In genomic region chr8:71451777-71452176, GRCm38 (mm10) we compare ENCODE assay signal across 27 mouse cellular contexts. TPM values are rescaled to one million over a fixed set of nuclear protein-coding genes. Genes with fewer than 3 reads are reported as not detected.
DNase-seq lines count a peak whose midpoint lies in the region; ATAC-seq and TF ChIP-seq lines count a peak whose summit lies in the region.
"Had no signal": no experiment of that assay in that cellular context is flagged by ENCODE, and none has a peak within 500 bp of the region (broad histone marks: within the 10 kb centered on the region; RNA-seq: fewer than 3 reads in every experiment).

No protein-coding gene starts in this region.

- TF ChIP-seq POLR2A in CH12.LX (IDR thresholded peaks at IDR 0.05; ENCODE audit: low read depth, low read length): no peak

- peaks cover 2% of the 10 kb centered on the region; the same call in 1 of the 2 replicates for H3K4me1 ChIP-seq in heart, embryonic 10.5 days
- peaks cover under 1% of the 10 kb centered on the region; the same call in 1 of the 2 replicates for H3K4me1 ChIP-seq in liver, embryonic 11.5 days (replicated peaks; ENCODE audit: control insufficient read depth, insufficient read depth, low read length)
- peaks cover 12 to 26% of the 10 kb centered on the region in 2 experiments for H3K4me1 ChIP-seq in CH12.LX (ENCODE audit: control insufficient read depth in 1 of 2, insufficient read depth in 2 of 2)
- H3K4me1 ChIP-seq: hindbrain, embryonic 15.5 days; kidney, embryonic 15.5 days; midbrain, embryonic 12.5 days; neural tube, embryonic 13.5 days had no signal

- no peak overlapping the region for H3K4me2 ChIP-seq in liver, embryonic 11.5 days
- no peak overlapping the region; the same call in 1 of the 2 replicates for H3K4me2 ChIP-seq in CH12.LX (ENCODE audit: insufficient read depth, low read depth, poor library complexity, severe bottlenecking)
- H3K4me2 ChIP-seq: heart, embryonic 11.5 days; hindbrain, embryonic 15.5 days; kidney, embryonic 15.5 days; lung, embryonic 14.5 days; midbrain, embryonic 12.5 days; neural tube, embryonic 13.5 days had no signal

- dilution Hi-C loops in CH12.LX (cut with MboI; ENCODE audit: extremely low pct_ligation_motif_present, extremely low pct_unique_long_range_greater_than_20kb, low sequenced_read_pairs): no loop called here

- in situ Hi-C loops in CH12.LX (cut with MboI; ENCODE audit: low pct_ligation_motif_present, low pct_unique_long_range_greater_than_20kb, low sequenced_read_pairs): no loop called here

- no peaks in the 10 kb centered on the region for H3K9me3 ChIP-seq in heart, embryonic 10.5 days
- no peaks in the 10 kb centered on the region for H3K9me3 ChIP-seq in liver, embryonic 11.5 days (ENCODE audit: control insufficient read depth, low read length)
- H3K9me3 ChIP-seq in CH12.LX (replicated peaks; ENCODE audit: low read length): peaks cover 16% of the 10 kb centered on the region
- H3K9me3 ChIP-seq: hindbrain, embryonic 15.5 days; kidney, embryonic 15.5 days; midbrain, embryonic 12.5 days; neural tube, embryonic 13.5 days had no signal

- H3K9ac ChIP-seq in liver, embryonic 11.5 days (ENCODE audit: low read depth, low read length): no peak overlapping the region
- no peak overlapping the region for H3K9ac ChIP-seq in CH12.LX (ENCODE audit: insufficient read depth, low read depth)
- H3K9ac ChIP-seq: forebrain, postnatal 0 days; hindbrain, embryonic 15.5 days; kidney, embryonic 15.5 days; liver, embryonic 14.5 days; lung, embryonic 14.5 days; midbrain, embryonic 12.5 days; neural tube, embryonic 13.5 days had no signal

- H3K27me3 ChIP-seq in heart, embryonic 10.5 days (ENCODE audit: insufficient read depth, poor library complexity, severe bottlenecking): peaks cover 29% of the 10 kb centered on the region; the same call in 1 of the 2 replicates
- peaks cover 9% of the 10 kb centered on the region; the same call in 1 of the 2 replicates for H3K27me3 ChIP-seq in liver, embryonic 11.5 days (replicated peaks; ENCODE audit: control insufficient read depth, insufficient read depth, low read length)
- no peaks in the 10 kb centered on the region for H3K27me3 ChIP-seq in CH12.LX (replicated peaks)
- H3K27me3 ChIP-seq: hindbrain, embryonic 15.5 days; kidney, embryonic 15.5 days; neural tube, embryonic 13.5 days had no signal

- peak; percentile 73 for DNase-seq in heart, embryonic 10.5 days (ENCODE audit: low spot score)
- no peak for DNase-seq in heart, postnatal 4 days
- peak; percentile 26 for DNase-seq in liver, embryonic 11.5 days (ENCODE audit: low spot score)
- no peak for DNase-seq in liver
- DNase-seq in CH12.LX (ENCODE audit: extremely low read depth): no peak
- DNase-seq in large intestine, adult 2 months (ENCODE audit: low read depth, low spot score): peak; percentile 48
- no peak for DNase-seq in heart, adult 9 months (ENCODE audit: low spot score in 2 of 2)
- DNase-seq: adrenal gland, postnatal 36 days; cerebellum, adult 18-20 months; cerebellum, postnatal 10 days; forebrain, postnatal 0 days; heart, postnatal 36 days; kidney, postnatal 4 days; layer of hippocampus, postnatal 36 days; left cerebral cortex, postnatal 4 days; lung, embryonic 14.5 days; lung, postnatal 14 days; right cerebral cortex, postnatal 4 days; thymus, adult 2 months had no signal

- H3K79me2 ChIP-seq in CH12.LX (replicated peaks; ENCODE audit: control insufficient read depth, extremely low read depth, insufficient read depth, poor library complexity, severe bottlenecking): no peaks in the 10 kb centered on the region

- H3K4me3 ChIP-seq in heart, embryonic 10.5 days: no peak overlapping the region
- no peak overlapping the region for H3K4me3 ChIP-seq in liver, embryonic 11.5 days (ENCODE audit: low read depth, low read length)
- H3K4me3 ChIP-seq in CH12.LX (replicated peaks in 1 of 3; ENCODE audit: low read depth in 2 of 3, low read length in 2 of 3, poor library complexity in 1 of 3): peak overlapping the region in 1 of 3 experiments; percentile 10
- H3K4me3 ChIP-seq: erythroblast, embryonic 14.5 days; hindbrain, embryonic 15.5 days; kidney, embryonic 15.5 days; midbrain, embryonic 12.5 days; neural tube, embryonic 13.5 days had no signal

- H3K27ac ChIP-seq in heart, embryonic 10.5 days: no peak overlapping the region
- H3K27ac ChIP-seq in liver, embryonic 11.5 days (ENCODE audit: low read depth, low read length): no peak overlapping the region
- H3K27ac ChIP-seq in CH12.LX (ENCODE audit: insufficient read depth, low read depth): peak overlapping the region; percentile 62; the same call in 1 of the 2 replicates
- H3K27ac ChIP-seq: hindbrain, embryonic 15.5 days; kidney, embryonic 15.5 days; liver, embryonic 14.5 days; midbrain, embryonic 12.5 days; neural tube, embryonic 13.5 days had no signal

- peaks cover 2% of the 10 kb centered on the region for H3K36me3 ChIP-seq in heart, embryonic 10.5 days
- H3K36me3 ChIP-seq in liver, embryonic 11.5 days (ENCODE audit: control insufficient read depth, insufficient read depth, low read length): no peaks in the 10 kb centered on the region
- H3K36me3 ChIP-seq in CH12.LX (replicated peaks in 1 of 2; ENCODE audit: control insufficient read depth in 1 of 2, insufficient read depth in 1 of 2, low read length in 1 of 2): peaks cover 0 to 1% of the 10 kb centered on the region in 2 experiments
- H3K36me3 ChIP-seq: kidney, embryonic 15.5 days had no signal

- no peak for ATAC-seq in liver, embryonic 11.5 days (replicated peaks; ENCODE audit: low FRiP score)
- ATAC-seq: forebrain, postnatal 0 days; inflammation-experienced regulatory T-cells, adult 6 months had no signal

- TF ChIP-seq EP300 in CH12.LX (IDR thresholded peaks at IDR 0.05; ENCODE audit: low read length): no peak

- TF ChIP-seq RAD21 in CH12.LX (IDR thresholded peaks at IDR 0.05; ENCODE audit: low read depth, low read length): no peak

- 50% methylated on average over 11 of the region's 11 CpGs for WGBS in heart, embryonic 10.5 days
- WGBS in liver, embryonic 11.5 days: 50% methylated on average over 11 of the region's 11 CpGs
- WGBS in large intestine, adult 2 months: 37% methylated on average over 11 of the region's 11 CpGs

- no peak for TF ChIP-seq CTCF in CH12.LX (conservative IDR thresholded peaks at IDR 0.05 in 1 of 2, IDR thresholded peaks at IDR 0.05 in 1 of 2; ENCODE audit: low read depth in 2 of 2, low read length in 2 of 2)

TF ChIP-seq in CH12.LX, 34 proteins besides CTCF, POLR2A, EP300 and RAD21 (continues in another document):
- TF ChIP-seq ETS1 (conservative IDR thresholded peaks at IDR 0.05; ENCODE audit: low read depth, low read length) (no peak), CHD1 (IDR thresholded peaks at IDR 0.05; ENCODE audit: low read depth, low read length) (no peak), BHLHE40 (IDR thresholded peaks at IDR 0.05; ENCODE audit: low read depth, low read length) (no peak), IRF4 (IDR thresholded peaks at IDR 0.05; ENCODE audit: low read depth, low read length) (no peak), KAT2A (IDR thresholded peaks at IDR 0.05; ENCODE audit: insufficient replicate concordance, low read length) (no peak), ZNF384 (IDR thresholded peaks at IDR 0.05; ENCODE audit: low read depth, low read length) (no peak), ZKSCAN1 (IDR thresholded peaks at IDR 0.05; ENCODE audit: borderline replicate concordance, low read depth, low read length) (no peak), CHD2 (IDR thresholded peaks at IDR 0.05; ENCODE audit: low read length) (no peak), HCFC1 (IDR thresholded peaks at IDR 0.05; ENCODE audit: low read depth, low read length) (no peak)

RNA-seq across cellular contexts. Expression of gene Abhd8, which starts 11.7 kb away (rescaled TPM):
- 34.5 and 41.5 TPM in 2 replicates for polyA plus RNA-seq in heart, embryonic 10.5 days (2016; fragmentation: Nextera tagmentation; extraction: Ambion mirVana)
- 10 to 100 TPM; 37.7 to 39.3 TPM for total RNA-seq in heart, postnatal 4 days (2021)
- polyA plus RNA-seq in liver, embryonic 11.5 days (2014; fragmentation: Nextera tagmentation; extraction: Ambion mirVana): 20.6 and 21.4 TPM in 2 replicates
- total RNA-seq in CH12.LX (2012; rRNA removed) (28.2 and 33.2 TPM in 2 replicates), CH12.LX (2014; rRNA removed) (8.5 and 8.9 TPM in 2 replicates)
- polyA plus RNA-seq in CH12.LX (2012; ENCODE audit: insufficient read length, low read depth): 5.2 and 6.0 TPM in 2 replicates
- polyA plus RNA-seq in large intestine, adult 2 months (2012; rRNA removed): 16.8 and 18.8 TPM in 2 replicates

RNA-seq across cellular contexts. Expression of gene Mrpl34, which starts 13.0 kb away (rescaled TPM):
- polyA plus RNA-seq in heart, embryonic 10.5 days (2016; fragmentation: Nextera tagmentation; extraction: Ambion mirVana): 172 and 181 TPM in 2 replicates
- total RNA-seq in heart, postnatal 4 days (2021): 100 to 1,000 TPM in 1 of 2 experiments, 10 to 100 TPM in 1; 96.0 to 107 TPM
- 215 and 229 TPM in 2 replicates for polyA plus RNA-seq in liver, embryonic 11.5 days (2014; fragmentation: Nextera tagmentation; extraction: Ambion mirVana)
- 150 and 180 TPM in 2 replicates for total RNA-seq in CH12.LX (2012; rRNA removed)
- total RNA-seq in CH12.LX (2014; rRNA removed): 80.1 and 94.4 TPM in 2 replicates
- 123 and 133 TPM in 2 replicates for polyA plus RNA-seq in CH12.LX (2012; ENCODE audit: insufficient read length, low read depth)
- polyA plus RNA-seq in large intestine, adult 2 months (2012; rRNA removed): 94.1 and 124 TPM in 2 replicates

RNA-seq across cellular contexts. Expression of gene Dda1, which starts 17.2 kb away (rescaled TPM):
- 107 and 128 TPM in 2 replicates for polyA plus RNA-seq in heart, embryonic 10.5 days (2016; fragmentation: Nextera tagmentation; extraction: Ambion mirVana)
- 10 to 100 TPM; 42.0 to 46.2 TPM for total RNA-seq in heart, postnatal 4 days (2021)
- polyA plus RNA-seq in liver, embryonic 11.5 days (2014; fragmentation: Nextera tagmentation; extraction: Ambion mirVana): 94.1 and 98.2 TPM in 2 replicates
- 59.3 and 62.8 TPM in 2 replicates for total RNA-seq in CH12.LX (2012; rRNA removed)
- 49.8 and 57.4 TPM in 2 replicates for total RNA-seq in CH12.LX (2014; rRNA removed)
- 65.8 and 78.1 TPM in 2 replicates for polyA plus RNA-seq in CH12.LX (2012; ENCODE audit: insufficient read length, low read depth)
- 78.5 and 80.9 TPM in 2 replicates for polyA plus RNA-seq in large intestine, adult 2 months (2012; rRNA removed)

RNA-seq across cellular contexts. Expression of gene Ano8, which starts 34.0 kb away (rescaled TPM):
- 0.73 and 2.7 TPM in 2 replicates for polyA plus RNA-seq in heart, embryonic 10.5 days (2016; fragmentation: Nextera tagmentation; extraction: Ambion mirVana)
- 10 to 100 TPM; 13.5 to 15.4 TPM for total RNA-seq in heart, postnatal 4 days (2021)
- polyA plus RNA-seq in liver, embryonic 11.5 days (2014; fragmentation: Nextera tagmentation; extraction: Ambion mirVana): 0.60 and 0.96 TPM in 2 replicates
- total RNA-seq in CH12.LX (2012; rRNA removed) (5.5 and 6.7 TPM in 2 replicates), CH12.LX (2014; rRNA removed) (1.8 and 1.9 TPM in 2 replicates)
- polyA plus RNA-seq in CH12.LX (2012; ENCODE audit: insufficient read length, low read depth): 1.8 and 2.1 TPM in 2 replicates
- 7.3 and 8.9 TPM in 2 replicates for polyA plus RNA-seq in large intestine, adult 2 months (2012; rRNA removed)

RNA-seq across cellular contexts. Expression of gene Gtpbp3, which starts 36.1 kb away (rescaled TPM):
- polyA plus RNA-seq in heart, embryonic 10.5 days (2016; fragmentation: Nextera tagmentation; extraction: Ambion mirVana): 13.2 and 14.7 TPM in 2 replicates
- 10 to 100 TPM; 17.8 to 20.1 TPM for total RNA-seq in heart, postnatal 4 days (2021)
- polyA plus RNA-seq in liver, embryonic 11.5 days (2014; fragmentation: Nextera tagmentation; extraction: Ambion mirVana): 9.5 and 10.4 TPM in 2 replicates
- total RNA-seq in CH12.LX (2012; rRNA removed): 26.7 and 29.0 TPM in 2 replicates
- 19.5 and 20.7 TPM in 2 replicates for total RNA-seq in CH12.LX (2014; rRNA removed)
- 17.4 and 21.6 TPM in 2 replicates for polyA plus RNA-seq in CH12.LX (2012; ENCODE audit: insufficient read length, low read depth)
- 18.5 and 23.7 TPM in 2 replicates for polyA plus RNA-seq in large intestine, adult 2 months (2012; rRNA removed)

Comparison
In these comparisons a context has a peak if more than half of its experiments do, and no peak if none do; other contexts are left out.
1. DNase-seq: peak in heart, embryonic 10.5 days (single experiment), liver, embryonic 11.5 days (single experiment) and large intestine, adult 2 months (single experiment); none in heart, postnatal 4 days (single experiment), liver (single experiment), CH12.LX (single experiment) and heart, adult 9 months (0 of 2).